Mouse (Mus musculus) hindbrain, embryonic 11.5 days (tissue): Measurements from ENCODE around the gene Sept6. TPM values are rescaled to one million over a fixed set of nuclear protein-coding genes. Genes with fewer than 3 reads are reported as not detected.
A peak's percentile ranks its signal among the peaks of the same experiment; 100 is the strongest.
"Not testable (repeated sequence)": the region's sequence is repeated elsewhere in the genome, so short reads cannot be mapped to it uniquely, and the experiment has no call there.

Experiments used
- ATAC-seq: fragments of 200-750 bp; cut with Nextera tagmentation; 2 replicates; pipeline ENCODE4 v1.8.0; 2017; ENCODE audit warnings: mild to moderate bottlenecking, moderate TSS enrichment, moderate library complexity; ENCODE audit not compliant: low FRiP score
- DNase-seq: peaks from one replicate; pipeline ENCODE4 v3.0.0-alpha.2; 2015; ENCODE audit warnings: low spot score
- H3K27ac ChIP-seq: fragments of 300-500 bp; sonication (generic); 2 replicates; pipeline ENCODE4 v1.5.1; 2014; ENCODE audit warnings: mild to moderate bottlenecking, low read depth, low read length
- H3K27me3 ChIP-seq: fragments of 300-500 bp; sonication (generic); 2 replicates; pipeline ENCODE4 v1.6.1; 2014; ENCODE audit warnings: mild to moderate bottlenecking, low read length, moderate library complexity, mixed read lengths; ENCODE audit not compliant: control insufficient read depth, insufficient read depth
- H3K36me3 ChIP-seq: fragments of 300-500 bp; sonication (generic); 2 replicates; pipeline ENCODE4 v1.6.1; 2014; ENCODE audit warnings: mild to moderate bottlenecking, low read length, moderate library complexity, mixed read lengths; ENCODE audit not compliant: control insufficient read depth, insufficient read depth
- H3K4me1 ChIP-seq: fragments of 300-500 bp; sonication (generic); replicated peaks from 2 replicates; pipeline ENCODE4 v1.6.1; 2014; ENCODE audit warnings: low read length, mixed read lengths; ENCODE audit not compliant: control insufficient read depth, insufficient read depth
- H3K4me2 ChIP-seq: fragments of 300-500 bp; sonication (generic); replicated peaks from 2 replicates; pipeline ENCODE4 v1.6.1; 2014; ENCODE audit warnings: mild to moderate bottlenecking, low read depth, low read length
- H3K4me3 ChIP-seq: fragments of 300-500 bp; sonication (generic); 2 replicates; pipeline ENCODE4 v1.5.1; 2014; ENCODE audit warnings: low read depth, low read length
- H3K9ac ChIP-seq: fragments of 300-500 bp; sonication (generic); 2 replicates; pipeline ENCODE4 v1.6.1; 2014; ENCODE audit warnings: low read depth, low read length
- H3K9me3 ChIP-seq: fragments of 300-500 bp; sonication (generic); 2 replicates; pipeline ENCODE4 v1.6.1; 2016; ENCODE audit warnings: low read length; ENCODE audit not compliant: control insufficient read depth
- WGBS: fragments of 180-500 bp; shearing (Covaris S2); extraction: QIAGEN DNeasy Blood & Tissue Kit; methylation state at CpG from one replicate; pipeline ENCODE4 v1.1.7; 2014; 5-methylcytosine and 5-hydroxymethylcytosine counted together
- polyA plus RNA-seq: library from polyadenylated mRNA; unstranded; fragments of >200 nt; fragmentation: Nextera tagmentation; extraction: Ambion mirVana; gene quantifications from 2 replicates; pipeline ENCODE4 v1.2.1, GENCODE M21; 2014

Gene Sept6
- polyA plus RNA-seq, 1 experiment from 2014 or later: 57.5 TPM

DNA sequence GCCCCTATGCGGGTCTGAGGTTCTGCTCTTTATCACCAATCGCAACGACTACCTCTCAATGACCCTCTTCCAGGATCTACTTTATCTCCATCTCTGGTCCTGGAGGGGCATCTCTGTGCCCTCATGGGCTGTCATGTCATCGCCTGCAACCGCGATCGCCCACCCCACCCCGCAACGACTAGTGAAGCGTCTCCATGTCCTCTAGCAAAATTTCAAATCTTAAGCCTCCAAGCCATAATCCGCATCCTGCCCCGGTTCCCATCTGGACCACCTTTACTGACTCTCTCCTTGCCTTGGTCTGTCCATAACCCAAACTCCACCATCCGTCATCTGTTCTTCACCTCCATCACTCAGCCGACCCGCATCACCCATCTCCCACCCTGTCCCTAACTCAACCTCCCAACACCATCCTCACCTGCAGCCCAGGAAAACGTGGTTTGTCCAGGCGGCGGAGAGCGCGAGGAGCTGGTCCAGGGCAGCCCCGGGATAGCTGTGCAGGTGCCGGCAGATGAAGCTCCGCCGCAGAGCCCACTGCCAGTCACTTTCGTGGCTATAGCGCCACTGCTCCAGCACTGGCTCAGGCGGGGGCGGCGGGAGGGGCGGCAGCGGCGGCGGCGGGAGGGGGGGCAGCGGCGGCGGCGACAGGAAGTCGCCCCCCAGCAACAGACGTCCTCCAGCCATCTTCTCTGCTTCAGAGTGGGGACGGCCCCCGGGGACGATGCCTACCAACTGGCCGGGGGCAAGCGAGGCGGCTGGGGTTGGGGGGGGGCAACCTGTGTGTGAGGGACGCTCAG, 89.1 kb downstream of the Sept6 start, which contains the start of gene Nkrf:
Gene Nkrf (minus strand): TSS at position 579 of the 794 bp plus-strand sequence.
- H3K27ac ChIP-seq: peak within 1 kb of the TSS; percentile 78
- no peaks in the 10 kb centered on the region for H3K36me3 ChIP-seq
- peak within 1 kb of the TSS; percentile 47 for H3K4me2 ChIP-seq
- ATAC-seq (peak; percentile 77), DNase-seq (peak; percentile 37)
- peak within 1 kb of the TSS; percentile 68 for H3K9ac ChIP-seq
- peak within 1 kb of the TSS; percentile 54 for H3K4me3 ChIP-seq
- no peaks in the 10 kb centered on the region for H3K9me3 ChIP-seq
- WGBS: 26% methylated on average over 28 of the region's 47 CpGs
- no peaks in the 10 kb centered on the region for H3K4me1 ChIP-seq
- H3K27me3 ChIP-seq: no peaks in the 10 kb centered on the region

DNA sequence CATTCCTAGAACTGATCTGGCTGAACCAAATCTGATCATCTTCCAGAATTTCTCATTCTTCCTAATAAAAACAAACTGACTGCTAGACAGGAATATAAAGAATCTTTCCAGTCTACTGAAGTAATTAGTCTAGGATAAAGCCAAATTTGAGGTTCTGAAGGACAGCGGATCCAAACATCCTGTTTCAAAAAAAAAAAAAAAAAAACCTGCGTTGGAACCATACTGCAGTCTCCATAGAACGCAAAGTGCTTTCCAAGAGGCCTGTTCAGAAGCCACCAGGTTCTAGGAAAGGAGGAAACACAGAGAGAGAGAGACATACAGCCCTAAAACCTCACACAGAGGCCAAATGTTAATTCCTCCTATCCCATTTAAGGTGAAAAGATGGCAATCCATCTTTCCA, 89.9 kb downstream of the Sept6 start:
- WGBS: 47% methylated on average over 3 of the region's 3 CpGs
- 0 out of 2 replicates have a peak overlapping the region, but pooled peaks have one; percentile 78 for H3K27ac ChIP-seq
- peak overlapping the region; percentile 47 for H3K4me2 ChIP-seq
- no peaks in the 10 kb centered on the region for H3K27me3 ChIP-seq
- ATAC-seq (no peak), DNase-seq (no peak)
- H3K4me1 ChIP-seq: no peaks in the 10 kb centered on the region
- H3K4me3 ChIP-seq: peak overlapping the region; percentile 54
- peak overlapping the region; percentile 68 for H3K9ac ChIP-seq
- H3K9me3 ChIP-seq: no peaks in the 10 kb centered on the region
- H3K36me3 ChIP-seq: no peaks in the 10 kb centered on the region

DNA sequence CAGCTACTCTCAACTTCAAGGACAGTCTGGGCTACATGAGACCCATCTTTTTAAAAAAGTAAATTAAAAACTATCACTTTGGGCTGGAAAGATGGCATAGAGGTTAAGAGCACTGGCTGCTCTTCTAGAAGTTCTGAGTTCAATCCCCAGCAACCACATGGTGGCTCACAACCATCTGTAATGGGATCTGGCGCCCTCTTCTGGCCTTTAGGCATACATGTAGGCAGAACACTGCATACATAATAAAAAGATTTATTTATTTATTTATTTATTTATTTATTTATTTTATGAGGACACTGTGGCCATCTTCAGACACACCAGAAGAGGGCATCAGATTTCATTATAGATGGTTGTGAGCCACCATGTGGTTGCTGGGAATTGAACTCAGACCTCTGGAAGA, 92.7 kb downstream of the Sept6 start:
- H3K4me3 ChIP-seq, H3K27me3 ChIP-seq, H3K27ac ChIP-seq, H3K36me3 ChIP-seq, H3K9me3 ChIP-seq, H3K9ac ChIP-seq, H3K4me2 ChIP-seq, H3K4me1 ChIP-seq, ATAC-seq: not testable (repeated sequence)
- DNase-seq: peak; percentile 34
- 16% methylated on average over 1 of the region's 1 CpGs for WGBS

DNA sequence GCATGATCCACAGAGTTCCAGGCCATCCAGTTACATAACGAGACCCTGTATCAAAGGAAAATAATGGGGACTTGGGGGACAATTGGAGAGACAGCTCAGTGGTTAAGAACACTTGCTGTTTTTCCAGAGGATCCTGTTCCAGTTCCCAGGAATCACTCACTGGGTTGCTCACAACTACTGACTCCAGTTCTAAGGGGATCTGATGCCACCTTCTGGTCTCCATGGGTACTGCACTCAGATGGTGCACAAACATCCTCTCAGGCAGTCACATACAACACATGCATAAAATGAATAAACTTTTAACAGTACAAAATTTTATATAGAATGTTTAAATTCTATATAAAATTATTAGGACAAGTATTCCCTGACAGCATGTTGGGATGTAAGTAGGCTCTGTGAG, 106.9 kb downstream of the Sept6 start:
- H3K9ac ChIP-seq: no peak overlapping the region
- H3K4me2 ChIP-seq: no peak overlapping the region
- WGBS: 84% methylated on average over 1 of the region's 1 CpGs
- no peak overlapping the region for H3K4me3 ChIP-seq
- H3K36me3 ChIP-seq: 0 out of 2 replicates have a peak, but pooled peaks cover 3% of the 10 kb centered on the region
- no peaks in the 10 kb centered on the region; the same call in 1 of the 2 replicates for H3K9me3 ChIP-seq
- no peak overlapping the region for H3K27ac ChIP-seq
- no peaks in the 10 kb centered on the region for H3K4me1 ChIP-seq
- no peaks in the 10 kb centered on the region for H3K27me3 ChIP-seq
- ATAC-seq: no peak
- DNase-seq: no peak

DNA sequence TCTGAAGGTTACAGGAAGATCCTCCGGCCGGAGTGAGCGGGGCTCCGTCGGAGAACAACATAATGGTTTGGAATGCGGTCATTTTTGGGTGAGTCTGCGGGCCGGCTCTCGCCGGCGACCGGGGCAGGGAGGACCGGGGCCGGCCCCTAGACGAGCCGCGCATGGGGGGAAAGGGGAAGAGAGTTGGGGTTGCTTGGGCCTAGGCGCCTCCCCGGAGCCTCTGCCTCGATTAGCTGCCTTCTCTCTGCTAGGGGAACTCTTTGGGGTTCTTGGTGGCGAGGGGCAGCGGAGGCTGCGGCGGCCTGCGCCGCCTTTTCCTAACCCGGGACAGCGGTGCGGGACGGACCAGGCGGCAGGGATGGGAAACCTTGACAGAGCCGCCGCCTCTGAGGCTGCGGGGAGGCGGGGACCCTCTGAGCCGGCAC, 116.9 kb downstream of the Sept6 start:
- Histone ChIP-seq H3K36me3 (no peaks in the 10 kb centered on the region), H3K9ac (peak overlapping the region; percentile 80), H3K27ac (peak overlapping the region; percentile 51), H3K4me3 (peak overlapping the region; percentile 65), H3K4me1 (no peaks in the 10 kb centered on the region), H3K4me2 (peak overlapping the region; percentile 46), H3K9me3 (no peaks in the 10 kb centered on the region), H3K27me3 (no peaks in the 10 kb centered on the region)
- 15% methylated on average over 25 of the region's 36 CpGs for WGBS
- peak; percentile 72 for ATAC-seq
- peak; percentile 43 for DNase-seq

DNA sequence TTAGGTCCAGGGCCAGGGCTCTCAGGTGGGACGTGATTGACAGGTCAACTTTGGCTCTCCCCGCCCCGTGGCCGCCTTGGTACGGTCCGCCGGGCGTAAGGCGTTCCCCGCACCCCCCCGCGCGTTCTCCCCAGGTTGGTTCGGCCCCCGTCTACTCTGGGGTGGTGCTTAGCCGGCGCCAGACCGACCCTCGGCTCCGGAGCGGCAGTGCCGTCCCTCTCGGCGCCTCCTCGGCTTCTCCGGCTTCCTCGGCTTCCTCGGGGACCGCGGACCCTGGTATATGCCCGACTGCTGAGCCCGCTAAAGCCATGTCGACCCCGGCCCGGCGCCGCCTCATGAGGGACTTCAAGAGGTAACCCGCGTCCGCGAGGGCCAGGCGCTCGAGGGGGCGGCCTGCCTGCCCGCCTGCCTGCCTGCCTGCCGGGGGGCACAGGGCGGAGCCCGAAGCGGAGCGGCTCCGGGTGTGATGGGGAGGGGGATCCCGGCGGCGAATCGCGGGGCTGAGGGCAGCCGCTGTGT, 117.4 kb downstream of the Sept6 start:
- WGBS: 17% methylated on average over 43 of the region's 57 CpGs
- ATAC-seq (peak; percentile 97), DNase-seq (peak; percentile 81)
- no peaks in the 10 kb centered on the region for H3K27me3 ChIP-seq
- peak overlapping the region; percentile 46 for H3K4me2 ChIP-seq
- H3K27ac ChIP-seq: peak overlapping the region; percentile 51
- peak overlapping the region; percentile 65 for H3K4me3 ChIP-seq
- no peaks in the 10 kb centered on the region for H3K9me3 ChIP-seq
- H3K4me1 ChIP-seq: no peaks in the 10 kb centered on the region
- H3K9ac ChIP-seq: peak overlapping the region; percentile 80
- H3K36me3 ChIP-seq: no peaks in the 10 kb centered on the region

DNA sequence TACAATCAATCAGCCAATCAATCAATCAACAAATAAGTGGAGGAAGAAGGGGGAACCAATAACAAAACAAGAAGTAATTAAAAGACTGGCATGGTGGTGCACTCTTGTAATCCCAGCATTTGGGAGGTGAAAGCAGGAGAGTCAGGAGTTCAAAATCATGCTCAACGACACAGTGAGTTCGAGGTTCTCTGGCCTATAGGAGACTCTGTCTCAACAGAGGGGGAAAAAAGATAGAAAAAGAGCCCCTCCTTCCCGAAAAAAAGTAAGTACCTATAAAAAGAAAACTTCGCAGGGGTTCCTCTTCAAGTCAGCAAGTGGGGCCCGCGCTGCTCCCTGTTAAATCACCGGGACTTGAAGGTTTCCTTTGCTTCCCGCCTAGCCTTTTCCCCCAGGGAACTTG, 117.8 kb downstream of the Sept6 start, which contains the start of the genes Ube2a and C330007P06Rik:
Gene Ube2a (plus strand): TSS at position 136 of the 400 bp plus-strand sequence.
Gene C330007P06Rik (minus strand): TSS at position 347 of the 400 bp plus-strand sequence.
- no peaks in the 10 kb centered on the region for H3K27me3 ChIP-seq
- WGBS: 26% methylated on average over 8 of the region's 8 CpGs
- H3K36me3 ChIP-seq: no peaks in the 10 kb centered on the region
- peak within 1 kb of the TSS; percentile 65 for H3K4me3 ChIP-seq
- no peaks in the 10 kb centered on the region for H3K4me1 ChIP-seq
- no peak for DNase-seq
- no peaks in the 10 kb centered on the region for H3K9me3 ChIP-seq
- peak within 1 kb of the TSS; percentile 51 for H3K27ac ChIP-seq
- H3K9ac ChIP-seq: peak within 1 kb of the TSS; percentile 80
- H3K4me2 ChIP-seq: peak within 1 kb of the TSS; percentile 46
- ATAC-seq: peak; percentile 12; the same call in 1 of the 2 replicates

DNA sequence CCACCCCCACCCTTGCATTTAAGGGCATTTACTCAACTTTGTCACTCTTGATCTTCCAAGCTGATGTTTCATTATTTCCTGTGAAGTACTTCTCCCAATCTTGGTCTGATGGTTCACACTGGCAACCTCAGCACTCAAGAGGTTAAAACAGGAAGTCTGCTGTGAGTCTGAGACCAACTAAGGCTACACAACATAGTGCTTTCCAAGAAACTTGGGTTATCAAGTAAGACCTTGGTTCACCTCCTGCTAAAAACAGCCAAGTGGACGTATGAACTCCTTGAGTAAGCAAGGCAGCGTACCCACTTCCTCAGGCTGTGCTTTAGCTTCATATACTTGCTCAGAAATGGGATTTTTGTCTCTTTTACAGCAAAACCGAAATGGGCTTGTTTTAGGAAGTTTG, 121.2 kb downstream of the Sept6 start:
- no peak for DNase-seq
- Histone ChIP-seq H3K36me3 (no peaks in the 10 kb centered on the region), H3K4me1 (no peaks in the 10 kb centered on the region), H3K9ac (no peak overlapping the region), H3K27me3 (no peaks in the 10 kb centered on the region), H3K4me3 (no peak overlapping the region), H3K27ac (no peak overlapping the region), H3K4me2 (no peak overlapping the region), H3K9me3 (no peaks in the 10 kb centered on the region)
- 81% methylated on average over 3 of the region's 3 CpGs for WGBS
- no peak for ATAC-seq
